Mouse (Mus musculus): ENCODE results near the gene Gprc5b. TPM values are rescaled to one million over a fixed set of nuclear protein-coding genes. Genes with fewer than 3 reads are reported as not detected.

The Gprc5b gene
- polyA plus RNA-seq (2012; rRNA removed) (24.9 and 34.7 TPM in 2 replicates), polyA plus RNA-seq (2014; fragmentation: Nextera tagmentation; extraction: Ambion mirVana) (14.0 and 15.0 TPM in 2 replicates)

GRCm38 (mm10) chr7:118995007-118995406 is at the start of gene Gprc5b:
Gene Gprc5b, minus strand, starts transcription at chr7:118995211.
- H3K9me3 ChIP-seq (ENCODE audit: control insufficient read depth, low read length), result no peaks in the 10 kb centered on the region
- no peaks in the 10 kb centered on the region for H3K36me3 ChIP-seq (ENCODE audit: control insufficient read depth, insufficient read depth, low read length)
- WGBS, result under 1% methylated on average over 40 of the region's 44 CpGs
- H3K27ac ChIP-seq (replicated peaks; ENCODE audit: low read depth, low read length), result no peak within 1 kb of the TSS
- peak; percentile 92 for ATAC-seq (ENCODE audit: low FRiP score, low read depth)
- H3K4me1 ChIP-seq (ENCODE audit: control insufficient read depth, insufficient read depth, low read length), result peaks cover 20% of the 10 kb centered on the region
- DNase-seq (ENCODE audit: low spot score), result peak; percentile 81
- peak within 1 kb of the TSS; percentile 93 for H3K4me2 ChIP-seq (replicated peaks; ENCODE audit: low read depth, low read length, severe bottlenecking)
- peak within 1 kb of the TSS; percentile 62 for H3K4me3 ChIP-seq (replicated peaks; ENCODE audit: low read length)
- H3K27me3 ChIP-seq (ENCODE audit: control insufficient read depth, insufficient read depth, low read length), result no peaks in the 10 kb centered on the region
- H3K9ac ChIP-seq (ENCODE audit: low read depth, low read length, severe bottlenecking), result peak within 1 kb of the TSS; percentile 73
- TF ChIP-seq POLR2A (IDR thresholded peaks at IDR 0.05; ENCODE audit: borderline replicate concordance, extremely low read depth, insufficient read depth, insufficient read length), result 0 out of 2 replicates have a peak, but pooled peaks have one; percentile 55

- ATAC-seq (ENCODE audit: low FRiP score, low read depth) (no peak), DNase-seq (ENCODE audit: low spot score) (no peak)
- Histone ChIP-seq H3K36me3 (ENCODE audit: control insufficient read depth, insufficient read depth, low read length) (no peaks in the 10 kb centered on the region), H3K9ac (ENCODE audit: low read depth, low read length, severe bottlenecking) (no peak overlapping the region), H3K27ac (replicated peaks; ENCODE audit: low read depth, low read length) (no peak overlapping the region), H3K9me3 (ENCODE audit: control insufficient read depth, low read length) (no peaks in the 10 kb centered on the region; the same call in 1 of the 2 replicates), H3K27me3 (ENCODE audit: control insufficient read depth, insufficient read depth, low read length) (no peaks in the 10 kb centered on the region), H3K4me1 (ENCODE audit: control insufficient read depth, insufficient read depth, low read length) (no peaks in the 10 kb centered on the region), H3K4me2 (replicated peaks; ENCODE audit: low read depth, low read length, severe bottlenecking) (no peak overlapping the region), H3K4me3 (replicated peaks; ENCODE audit: low read length) (no peak overlapping the region)
- no peak for TF ChIP-seq POLR2A (IDR thresholded peaks at IDR 0.05; ENCODE audit: borderline replicate concordance, extremely low read depth, insufficient read depth, insufficient read length)
Measured at GRCm38 (mm10) chr7:119041502-119041901, 46.5 kb upstream of the Gprc5b start.

DNA sequence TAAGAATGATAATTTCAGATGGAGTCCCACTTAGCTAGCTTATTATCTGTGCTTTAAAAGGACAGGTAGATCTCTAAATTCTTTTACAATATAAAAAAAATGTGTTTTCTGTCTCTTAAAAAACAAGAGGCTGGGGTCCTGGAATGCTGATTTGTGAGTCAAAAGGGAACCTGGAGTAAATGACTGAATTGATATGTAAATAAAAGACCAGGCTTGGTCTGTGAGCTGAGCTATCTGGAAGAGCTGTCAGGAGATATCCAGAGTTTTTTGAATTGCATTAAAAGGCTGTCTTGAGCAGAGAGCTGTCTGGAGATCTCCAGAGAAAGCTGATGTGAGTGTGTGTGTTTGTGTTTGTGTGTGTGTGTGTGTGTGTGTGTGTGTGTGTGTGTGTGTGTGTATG is 42.6 kb upstream of the Gprc5b start:
- DNase-seq (ENCODE audit: low spot score), result no peak
- TF ChIP-seq POLR2A (IDR thresholded peaks at IDR 0.05; ENCODE audit: borderline replicate concordance, extremely low read depth, insufficient read depth, insufficient read length), result no peak
- no peak for ATAC-seq (ENCODE audit: low FRiP score, low read depth)
- H3K4me3 ChIP-seq (replicated peaks; ENCODE audit: low read length), result no peak overlapping the region
- no peak overlapping the region for H3K27ac ChIP-seq (replicated peaks; ENCODE audit: low read depth, low read length)
- no peak overlapping the region for H3K4me2 ChIP-seq (replicated peaks; ENCODE audit: low read depth, low read length, severe bottlenecking)
- H3K4me1 ChIP-seq (ENCODE audit: control insufficient read depth, insufficient read depth, low read length), result no peaks in the 10 kb centered on the region
- no peaks in the 10 kb centered on the region; the same call in 1 of the 2 replicates for H3K9me3 ChIP-seq (ENCODE audit: control insufficient read depth, low read length)
- no peak overlapping the region for H3K9ac ChIP-seq (ENCODE audit: low read depth, low read length, severe bottlenecking)
- no peaks in the 10 kb centered on the region for H3K36me3 ChIP-seq (ENCODE audit: control insufficient read depth, insufficient read depth, low read length)
- H3K27me3 ChIP-seq (ENCODE audit: control insufficient read depth, insufficient read depth, low read length), result no peaks in the 10 kb centered on the region

DNA sequence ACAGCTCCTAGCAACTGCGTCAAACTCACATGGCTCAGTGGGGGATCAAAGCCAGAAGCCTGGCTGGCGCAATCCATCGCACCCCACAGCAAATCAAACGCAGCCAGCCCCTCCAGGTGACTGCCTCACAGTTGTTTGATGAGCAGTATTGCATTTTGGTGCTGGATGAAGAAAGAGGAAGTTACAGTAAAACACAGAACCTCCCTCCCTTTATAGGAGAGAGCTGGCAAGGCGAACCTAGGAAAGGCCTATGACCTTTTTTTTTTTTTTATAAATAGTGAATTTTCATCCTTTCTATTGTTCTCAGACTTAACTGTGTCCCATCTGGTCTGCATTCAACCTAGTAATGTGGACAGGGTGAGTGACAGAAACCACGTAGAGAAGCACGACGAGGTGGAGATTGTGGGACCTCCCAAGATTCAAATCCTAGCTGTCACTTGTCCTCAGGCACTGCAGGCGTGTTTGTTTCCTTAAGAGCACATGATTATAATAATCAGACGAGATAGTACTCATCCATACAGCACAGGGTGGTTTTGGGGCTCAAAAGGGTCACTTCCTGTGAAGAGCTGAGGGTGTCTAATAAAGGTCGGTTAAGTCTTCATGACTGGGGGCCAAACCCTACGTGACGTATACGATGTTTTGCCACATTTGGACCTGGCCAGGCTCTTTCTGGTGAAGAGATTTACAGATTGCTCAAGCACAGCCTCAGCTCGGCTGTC is 39.4 kb upstream of the Gprc5b start:
- DNase-seq (ENCODE audit: low spot score), result no peak

DNA sequence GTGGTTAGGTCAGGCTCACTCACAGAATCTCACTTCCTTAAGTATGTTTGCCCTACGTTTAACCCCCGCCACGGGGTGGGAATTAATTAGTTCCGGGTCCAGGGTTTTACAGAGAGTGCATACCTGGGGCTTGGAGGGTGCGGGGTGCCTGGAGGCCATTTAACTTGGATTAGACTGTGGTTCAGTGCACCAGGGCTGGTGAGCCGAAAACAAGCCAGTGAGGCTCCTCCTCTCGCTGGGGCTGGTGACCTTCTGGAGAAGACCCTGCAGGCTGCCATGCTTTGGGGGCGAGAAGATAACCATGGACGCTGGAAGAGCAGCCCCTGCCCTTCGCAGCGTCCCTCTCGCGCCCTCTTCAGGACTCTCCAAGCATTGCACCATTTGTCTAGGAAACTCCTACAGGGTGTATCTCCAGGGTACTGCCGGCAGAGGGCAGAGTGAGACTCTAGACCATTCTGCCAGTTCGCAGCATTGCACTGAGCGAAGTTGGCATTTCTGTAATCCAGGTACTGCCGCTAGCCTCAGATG is 28.4 kb upstream of the Gprc5b start:
- no peak overlapping the region for H3K4me2 ChIP-seq (replicated peaks; ENCODE audit: low read depth, low read length, severe bottlenecking)
- no peaks in the 10 kb centered on the region for H3K4me1 ChIP-seq (ENCODE audit: control insufficient read depth, insufficient read depth, low read length)
- no peak overlapping the region for H3K4me3 ChIP-seq (replicated peaks; ENCODE audit: low read length)
- H3K27ac ChIP-seq (replicated peaks; ENCODE audit: low read depth, low read length), result no peak overlapping the region
- no peaks in the 10 kb centered on the region for H3K9me3 ChIP-seq (ENCODE audit: control insufficient read depth, low read length)
- WGBS, result 25% methylated on average over 17 of the region's 17 CpGs
- DNase-seq (ENCODE audit: low spot score) (peak; percentile 33), ATAC-seq (ENCODE audit: low FRiP score, low read depth) (no peak)
- no peaks in the 10 kb centered on the region for H3K36me3 ChIP-seq (ENCODE audit: control insufficient read depth, insufficient read depth, low read length)
- H3K9ac ChIP-seq (ENCODE audit: low read depth, low read length, severe bottlenecking), result no peak overlapping the region
- no peaks in the 10 kb centered on the region for H3K27me3 ChIP-seq (ENCODE audit: control insufficient read depth, insufficient read depth, low read length)
- TF ChIP-seq POLR2A (IDR thresholded peaks at IDR 0.05; ENCODE audit: borderline replicate concordance, extremely low read depth, insufficient read depth, insufficient read length), result no peak

More for the DNA sequence above, 39.4 kb upstream of the Gprc5b start:
- no peak for ATAC-seq (ENCODE audit: low FRiP score, low read depth)
- no peak overlapping the region for H3K4me2 ChIP-seq (replicated peaks; ENCODE audit: low read depth, low read length, severe bottlenecking)
- H3K9me3 ChIP-seq (ENCODE audit: control insufficient read depth, low read length), result no peaks in the 10 kb centered on the region; the same call in 1 of the 2 replicates
- no peaks in the 10 kb centered on the region for H3K4me1 ChIP-seq (ENCODE audit: control insufficient read depth, insufficient read depth, low read length)
- no peak overlapping the region for H3K27ac ChIP-seq (replicated peaks; ENCODE audit: low read depth, low read length)
- TF ChIP-seq POLR2A (IDR thresholded peaks at IDR 0.05; ENCODE audit: borderline replicate concordance, extremely low read depth, insufficient read depth, insufficient read length), result no peak
- H3K4me3 ChIP-seq (replicated peaks; ENCODE audit: low read length), result no peak overlapping the region
- H3K27me3 ChIP-seq (ENCODE audit: control insufficient read depth, insufficient read depth, low read length), result no peaks in the 10 kb centered on the region
- H3K36me3 ChIP-seq (ENCODE audit: control insufficient read depth, insufficient read depth, low read length), result no peaks in the 10 kb centered on the region
- 58% methylated on average over 15 of the region's 15 CpGs for WGBS
- no peak overlapping the region for H3K9ac ChIP-seq (ENCODE audit: low read depth, low read length, severe bottlenecking)
